Mouse (Mus musculus) lung, embryonic 16.5 days (tissue): ENCODE data around the gene Tor4a. TPM values are rescaled to one million over a fixed set of nuclear protein-coding genes. Genes with fewer than 3 reads are reported as not detected.
A peak's percentile ranks its signal among the peaks of the same experiment; 100 is the strongest.

Source experiments
- ATAC-seq: fragments of 200-750 bp; cut with Nextera tagmentation; 2 replicates; pipeline ENCODE4 v1.8.0; 2017; ENCODE audit warnings: low read depth, mild to moderate bottlenecking, moderate library complexity
- H3K27ac ChIP-seq: fragments of 300-500 bp; sonication (generic); 2 replicates; pipeline ENCODE4 v1.5.1; 2014; ENCODE audit warnings: mild to moderate bottlenecking, control low read depth, low read length
- H3K27me3 ChIP-seq: fragments of 300-500 bp; sonication (generic); 2 replicates; pipeline ENCODE4 v1.6.1; 2014; ENCODE audit warnings: low read depth, low read length, mixed read lengths; ENCODE audit not compliant: control insufficient read depth, insufficient read depth
- H3K36me3 ChIP-seq: fragments of 300-500 bp; sonication (generic); 2 replicates; pipeline ENCODE4 v1.6.1; 2014; ENCODE audit warnings: low read length; ENCODE audit not compliant: control insufficient read depth, insufficient read depth
- H3K4me1 ChIP-seq: fragments of 300-500 bp; sonication (generic); replicated peaks from 2 replicates; pipeline ENCODE4 v1.6.1; 2014; ENCODE audit warnings: low read length, mixed read lengths; ENCODE audit not compliant: control insufficient read depth, insufficient read depth
- H3K4me2 ChIP-seq: fragments of 300-500 bp; sonication (generic); 2 replicates; pipeline ENCODE4 v1.6.1; 2014; ENCODE audit warnings: low read depth, low read length, control low read depth
- H3K4me3 ChIP-seq: fragments of 300-500 bp; sonication (generic); 2 replicates; pipeline ENCODE4 v1.5.1; 2014; ENCODE audit warnings: mild to moderate bottlenecking, low read length, control low read depth
- H3K9ac ChIP-seq: fragments of 300-500 bp; sonication (generic); 2 replicates; pipeline ENCODE4 v1.6.1; 2014; ENCODE audit warnings: low read length, control low read depth
- H3K9me3 ChIP-seq: fragments of 300-500 bp; sonication (generic); 2 replicates; pipeline ENCODE4 v1.6.1; 2016; ENCODE audit warnings: low read length; ENCODE audit not compliant: control insufficient read depth
- WGBS: fragments of 180-500 bp; shearing (Covaris S2); extraction: QIAGEN DNeasy Blood & Tissue Kit; methylation state at CpG from one replicate; pipeline ENCODE4 v1.1.7; 2014; 5-methylcytosine and 5-hydroxymethylcytosine counted together
- polyA plus RNA-seq: library from polyadenylated mRNA; unstranded; fragments of >200 nt; fragmentation: Nextera tagmentation; extraction: Ambion mirVana; gene quantifications from 2 replicates; pipeline ENCODE4 v1.2.1, GENCODE M21; 2015

Tor4a gene
- polyA plus RNA-seq, 1 experiment from 2014 or later, result 10.0 TPM

DNA sequence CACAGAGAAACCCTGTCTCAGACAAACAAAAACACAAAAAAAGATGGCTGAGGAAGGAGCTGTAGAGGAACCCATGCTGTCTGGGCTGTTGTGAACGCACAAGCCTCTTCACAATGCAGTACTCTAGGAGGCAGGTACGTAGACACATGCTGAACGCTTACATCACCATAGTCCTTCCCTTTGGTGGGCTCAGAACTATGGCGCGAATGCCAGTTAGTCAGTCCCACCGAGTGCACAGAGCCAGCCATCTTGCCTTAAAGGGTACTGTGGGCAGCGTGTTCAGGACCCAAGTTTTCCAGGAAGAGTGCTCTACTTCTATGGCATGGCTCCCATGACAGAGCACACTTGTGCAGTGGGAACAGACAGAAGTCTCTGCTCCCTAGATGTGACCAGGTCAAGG is 12.2 kb downstream of the Tor4a start:
- no peak for ATAC-seq
- WGBS, result 95% methylated on average over 7 of the region's 7 CpGs
- H3K27me3 ChIP-seq, result peaks cover 22% of the 10 kb centered on the region

GRCm38 (mm10) chr2:25183336-25183735 is 13.3 kb downstream of the Tor4a start:
- Histone ChIP-seq H3K4me3 (peak overlapping the region; percentile 63), H3K27me3 (peaks cover 26% of the 10 kb centered on the region), H3K4me2 (peak overlapping the region; percentile 87), H3K4me1 (peaks cover 11% of the 10 kb centered on the region), H3K27ac (no peak overlapping the region), H3K9me3 (no peaks in the 10 kb centered on the region), H3K36me3 (no peaks in the 10 kb centered on the region), H3K9ac (no peak overlapping the region)
- WGBS, result 57% methylated on average over 2 of the region's 2 CpGs
- no peak for ATAC-seq

More for the DNA sequence above, 12.2 kb downstream of the Tor4a start:
- Histone ChIP-seq H3K4me3 (no peak overlapping the region), H3K36me3 (no peaks in the 10 kb centered on the region), H3K4me2 (no peak overlapping the region), H3K9me3 (no peaks in the 10 kb centered on the region), H3K9ac (no peak overlapping the region), H3K4me1 (peaks cover 7% of the 10 kb centered on the region; the same call in 1 of the 2 replicates), H3K27ac (no peak overlapping the region)

- peaks cover 26% of the 10 kb centered on the region for H3K27me3 ChIP-seq
- H3K27ac ChIP-seq, result no peak overlapping the region
- H3K4me1 ChIP-seq, result peaks cover 18% of the 10 kb centered on the region
- H3K9me3 ChIP-seq, result no peaks in the 10 kb centered on the region
- peak overlapping the region; percentile 63 for H3K4me3 ChIP-seq
- WGBS, result 22% methylated on average over 6 of the region's 6 CpGs
- peak overlapping the region; percentile 87 for H3K4me2 ChIP-seq
- H3K36me3 ChIP-seq, result no peaks in the 10 kb centered on the region
- H3K9ac ChIP-seq, result peak overlapping the region; percentile 33
- ATAC-seq, result no peak
Observed at GRCm38 (mm10) chr2:25182664-25183063, 14.0 kb downstream of the Tor4a start.

GRCm38 (mm10) chr2:25181891-25182397 is 14.7 kb downstream of the Tor4a start:
- Histone ChIP-seq H3K9ac (peak overlapping the region; percentile 77), H3K9me3 (no peaks in the 10 kb centered on the region), H3K4me3 (peak overlapping the region; percentile 63), H3K4me2 (peak overlapping the region; percentile 87), H3K27me3 (peaks cover 26% of the 10 kb centered on the region), H3K4me1 (peaks cover 25% of the 10 kb centered on the region), H3K36me3 (no peaks in the 10 kb centered on the region), H3K27ac (peak overlapping the region; percentile 83)
- WGBS, result under 1% methylated on average over 17 of the region's 17 CpGs
- no peak for ATAC-seq

GRCm38 (mm10) chr2:25180973-25181890 is 15.5 kb downstream of the Tor4a start:
- peaks cover 26% of the 10 kb centered on the region for H3K27me3 ChIP-seq
- WGBS, result under 1% methylated on average over 100 of the region's 100 CpGs
- no peaks in the 10 kb centered on the region for H3K36me3 ChIP-seq
- peak overlapping the region; percentile 77 for H3K9ac ChIP-seq
- peak overlapping the region; percentile 83 for H3K27ac ChIP-seq
- peak overlapping the region; percentile 87 for H3K4me2 ChIP-seq
- peak; percentile 32 for ATAC-seq
- peak overlapping the region; percentile 63 for H3K4me3 ChIP-seq
- H3K4me1 ChIP-seq, result peaks cover 31% of the 10 kb centered on the region
- H3K9me3 ChIP-seq, result no peaks in the 10 kb centered on the region

DNA sequence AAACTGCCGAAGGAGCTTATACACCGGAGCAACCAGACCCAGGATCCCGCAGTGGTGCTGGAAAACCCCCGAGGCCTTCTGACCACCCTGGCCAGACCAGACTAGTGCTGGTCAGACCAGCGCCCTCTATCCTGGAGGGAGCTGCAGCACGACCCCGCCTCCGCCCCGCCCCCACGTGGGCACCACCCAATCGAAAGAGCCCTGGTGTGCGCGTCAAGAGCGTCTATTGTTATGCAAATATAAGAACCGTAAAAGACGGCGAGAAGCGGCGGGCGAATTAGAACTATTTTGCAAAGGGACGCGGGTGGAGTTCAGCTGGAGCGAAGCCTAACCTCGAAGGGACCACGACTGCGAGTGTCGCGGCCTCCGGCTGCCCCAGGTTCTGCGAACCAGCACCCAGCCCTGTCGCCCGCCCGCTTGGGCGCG is 16.2 kb downstream of the Tor4a start, which contains the start of gene Nrarp:
Gene Nrarp (plus strand): TSS at position 281 of the 426 bp plus-strand sequence.
- peak within 1 kb of the TSS; percentile 63 for H3K4me3 ChIP-seq
- peak within 1 kb of the TSS; percentile 83 for H3K27ac ChIP-seq
- H3K9ac ChIP-seq, result peak within 1 kb of the TSS; percentile 77
- H3K4me2 ChIP-seq, result peak within 1 kb of the TSS; percentile 87
- WGBS, result under 1% methylated on average over 35 of the region's 35 CpGs
- ATAC-seq, result peak; percentile 92
- peaks cover 28% of the 10 kb centered on the region for H3K4me1 ChIP-seq
- H3K9me3 ChIP-seq, result no peaks in the 10 kb centered on the region
- H3K27me3 ChIP-seq, result peaks cover 26% of the 10 kb centered on the region
- H3K36me3 ChIP-seq, result no peaks in the 10 kb centered on the region

DNA sequence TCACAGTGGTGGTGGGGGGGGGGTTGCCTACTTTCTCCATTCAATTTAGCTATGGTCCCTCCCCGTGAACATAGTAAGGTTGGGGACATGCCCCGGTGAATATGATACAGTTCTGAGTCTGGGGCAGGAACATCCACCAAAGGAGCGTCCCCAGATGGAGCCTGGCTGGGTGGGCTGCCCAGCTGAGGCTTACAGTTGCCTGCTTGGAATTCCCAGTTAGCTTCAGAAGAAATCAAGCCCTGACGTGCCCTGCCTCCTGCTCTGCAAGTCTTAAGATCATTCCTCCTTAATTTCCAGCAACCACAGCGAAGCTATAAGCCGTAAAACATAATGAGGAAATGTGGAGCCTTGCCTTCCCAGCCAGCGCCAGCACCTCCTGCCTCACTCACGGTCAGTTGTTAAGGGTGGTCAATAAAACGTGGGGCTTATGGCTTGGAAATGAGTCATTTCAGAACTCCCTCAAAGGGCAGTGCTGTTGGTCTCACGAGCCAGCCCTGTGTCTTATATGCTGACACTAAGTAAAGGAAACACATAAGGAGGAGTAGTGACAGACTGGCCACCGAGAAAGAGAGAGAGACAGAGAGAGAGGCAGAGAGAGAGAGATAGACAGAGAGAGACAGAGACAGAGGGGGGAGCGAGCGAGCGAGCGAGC is 17.0 kb downstream of the Tor4a start:
- WGBS, result 58% methylated on average over 15 of the region's 15 CpGs
- H3K27ac ChIP-seq, result no peak overlapping the region
- peaks cover 26% of the 10 kb centered on the region for H3K27me3 ChIP-seq
- peaks cover 30% of the 10 kb centered on the region for H3K4me1 ChIP-seq
- no peak overlapping the region for H3K9ac ChIP-seq
- no peak overlapping the region for H3K4me3 ChIP-seq
- H3K9me3 ChIP-seq, result no peaks in the 10 kb centered on the region
- H3K36me3 ChIP-seq, result no peaks in the 10 kb centered on the region
- ATAC-seq, result no peak
- peak overlapping the region; percentile 87 for H3K4me2 ChIP-seq

DNA sequence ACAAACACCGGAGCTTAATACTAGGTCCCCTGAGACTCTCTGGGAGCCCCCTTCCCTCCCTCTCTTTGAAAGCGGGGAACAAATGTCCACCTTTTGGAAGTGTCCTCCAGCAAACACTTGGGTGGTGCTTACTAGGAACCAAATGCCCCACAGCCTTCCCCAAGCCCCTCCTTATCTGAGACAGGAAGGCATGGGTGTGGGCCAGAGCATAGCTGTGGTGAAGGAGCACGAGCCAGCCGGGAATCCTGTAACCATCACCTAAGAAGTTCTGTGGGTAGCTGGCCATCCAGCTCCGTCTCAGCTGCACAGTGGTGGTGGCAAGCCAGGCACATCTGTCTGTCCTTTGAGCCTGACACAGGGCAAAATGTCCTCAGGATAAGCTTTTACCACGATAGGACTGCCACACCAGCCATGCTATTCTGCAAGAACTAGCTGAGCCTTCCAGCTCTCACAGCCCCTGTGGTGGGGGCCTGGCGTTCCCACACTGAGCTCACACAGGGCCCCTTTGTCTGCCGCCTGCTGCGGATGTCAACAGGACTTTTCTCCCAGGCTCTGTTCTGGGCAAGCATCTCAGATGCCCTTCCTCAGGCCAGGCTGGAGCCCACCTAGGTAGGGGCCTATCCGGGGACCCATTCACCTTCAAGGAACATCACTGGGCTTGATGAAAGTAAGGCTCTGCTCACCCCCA is 18.3 kb downstream of the Tor4a start:
- Histone ChIP-seq H3K9ac (0 out of 2 replicates have a peak overlapping the region, but pooled peaks have one; percentile 1), H3K36me3 (no peaks in the 10 kb centered on the region), H3K27me3 (peaks cover 20% of the 10 kb centered on the region), H3K9me3 (no peaks in the 10 kb centered on the region), H3K4me3 (no peak overlapping the region), H3K4me2 (no peak overlapping the region), H3K27ac (peak overlapping the region; percentile 68; the same call in 1 of the 2 replicates), H3K4me1 (peaks cover 30% of the 10 kb centered on the region)
- ATAC-seq, result no peak
- WGBS, result 24% methylated on average over 10 of the region's 10 CpGs
